Mouse (Mus musculus) mouse trophoblast stem cell (cell line): ENCODE data around the gene a.

Experiments used
- in situ Hi-C, 2 experiments: fragments of 300-500 bp; cut with MseI, MboI; formaldehyde crosslinking; loops; 2 replicates in 1 of 2; 3 replicates in 1 of 2; pipeline ENCODE4 v1.15.1; 2025

The a gene

DNA sequence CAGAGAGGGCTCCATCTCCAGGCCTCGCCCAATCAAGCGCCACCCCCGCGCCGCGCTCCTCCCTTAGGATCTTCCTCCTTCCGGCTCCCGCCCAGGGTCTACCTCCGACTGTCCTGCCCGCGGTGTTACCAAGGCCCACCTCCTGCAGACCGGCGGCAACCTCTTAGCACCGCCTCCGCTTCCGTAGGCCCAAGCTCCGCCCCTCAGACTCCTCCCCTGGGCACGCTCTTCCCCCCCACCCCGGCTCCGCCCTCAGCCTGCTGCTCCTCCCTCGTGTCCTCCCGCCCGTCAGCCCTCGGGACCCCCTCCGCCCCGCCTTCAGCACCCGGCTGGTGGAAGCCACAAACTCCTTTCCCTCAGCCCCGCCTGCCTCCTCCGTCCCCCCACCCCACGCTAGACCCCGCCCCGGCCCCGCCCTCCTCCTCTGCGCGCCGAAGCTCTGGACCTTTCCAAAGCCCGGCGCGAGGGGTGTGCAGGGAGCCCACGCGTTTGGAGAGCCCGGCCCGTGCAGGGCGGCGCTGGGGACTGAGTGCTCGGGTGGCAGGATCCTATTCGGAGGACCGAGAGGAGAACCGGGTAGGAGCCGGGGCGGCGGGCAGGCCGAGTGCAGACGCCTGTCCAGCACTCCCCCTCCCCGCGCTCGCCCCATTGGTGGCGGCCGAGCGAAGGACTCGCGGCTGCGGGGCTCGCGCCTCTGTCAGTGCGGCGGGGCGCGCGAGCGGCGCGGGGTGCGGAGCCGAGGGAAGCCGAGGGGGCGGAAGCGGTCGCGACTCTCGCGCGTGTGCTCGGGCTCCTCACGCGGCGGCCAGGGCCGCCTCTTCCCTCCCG is at the start of gene a, which contains the start of gene Raly:
Gene a, plus strand, starts transcription at position 747 of the 828 bp plus-strand sequence.
Gene Raly, plus strand, starts transcription at position 441 of the 828 bp plus-strand sequence.
- in situ Hi-C loops, result no loop called here

DNA sequence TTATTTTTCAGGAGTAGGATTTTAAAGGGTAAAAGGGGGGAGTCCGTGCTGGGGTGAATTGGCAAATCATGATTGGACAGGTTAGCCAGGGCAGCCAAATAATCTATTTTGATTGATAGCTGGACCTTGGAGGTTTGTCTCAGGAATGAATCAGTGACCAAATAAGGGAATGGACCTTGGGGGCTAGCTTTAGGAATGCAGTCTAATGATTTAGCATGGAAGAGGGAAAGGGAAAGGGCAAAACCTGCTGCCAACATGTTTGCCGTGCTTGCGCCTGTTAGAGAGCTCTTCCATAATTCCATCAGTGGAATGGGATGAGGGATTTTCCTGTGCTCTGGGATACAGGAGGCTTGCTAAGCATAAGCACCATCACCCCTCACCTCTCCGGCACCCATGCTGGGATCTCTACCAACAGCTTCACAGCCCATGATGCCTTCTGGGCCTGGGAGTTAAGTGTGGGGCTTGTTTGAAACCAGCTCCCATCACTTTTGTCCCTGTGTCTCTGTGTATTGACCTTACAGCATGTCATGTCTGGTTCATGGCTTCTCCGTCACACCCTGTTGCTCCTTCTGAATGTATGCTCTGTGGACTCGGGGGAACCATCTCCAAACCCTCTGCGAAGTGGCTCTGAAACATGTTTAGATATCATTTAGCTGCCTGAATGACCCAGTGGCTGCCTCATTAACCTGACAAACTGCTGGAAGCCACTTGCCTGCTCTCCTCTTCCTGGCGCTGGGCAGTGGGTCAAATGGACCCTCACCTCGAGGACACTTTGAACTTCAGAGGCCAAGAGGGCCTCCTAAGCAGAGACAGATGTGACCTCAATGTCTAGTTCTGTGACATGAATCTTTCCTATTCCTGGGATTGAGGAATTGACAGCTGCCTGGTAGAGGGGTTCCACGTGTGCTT is 48.0 kb upstream of the a start:
- in situ Hi-C loops, result no loop called here

GRCm38 (mm10) chr2:154743915-154744314 is 47.3 kb upstream of the a start:
- in situ Hi-C loops, result no loop called here

DNA sequence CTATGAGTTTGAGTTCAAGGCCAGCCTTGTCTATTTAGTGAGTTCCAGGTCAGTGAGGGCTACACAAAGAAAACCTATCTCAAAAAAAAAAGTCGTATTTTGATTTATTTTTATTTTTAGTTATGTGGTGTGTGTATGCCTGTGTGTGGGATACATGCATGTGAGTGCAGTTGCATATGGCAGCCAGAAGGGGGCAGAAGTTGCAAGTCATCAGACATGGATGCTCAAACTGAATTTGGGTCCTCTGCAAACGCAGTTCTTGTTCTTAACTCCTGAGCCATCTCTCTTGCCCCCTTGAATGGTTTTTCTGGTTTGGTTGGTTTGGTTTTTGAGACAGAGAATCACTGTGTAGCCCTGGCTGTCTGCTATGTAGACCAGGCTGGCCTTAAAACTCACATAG is 42.8 kb upstream of the a start:
- in situ Hi-C loops, result no loop called here

GRCm38 (mm10) chr2:154749046-154750036 is 41.9 kb upstream of the a start:
- in situ Hi-C loops, result loop anchor here in 1 of 2 experiments (10.0 kb wide), 1 partner anchor 45 kb away; no protein-coding TSS in a partner anchor

DNA sequence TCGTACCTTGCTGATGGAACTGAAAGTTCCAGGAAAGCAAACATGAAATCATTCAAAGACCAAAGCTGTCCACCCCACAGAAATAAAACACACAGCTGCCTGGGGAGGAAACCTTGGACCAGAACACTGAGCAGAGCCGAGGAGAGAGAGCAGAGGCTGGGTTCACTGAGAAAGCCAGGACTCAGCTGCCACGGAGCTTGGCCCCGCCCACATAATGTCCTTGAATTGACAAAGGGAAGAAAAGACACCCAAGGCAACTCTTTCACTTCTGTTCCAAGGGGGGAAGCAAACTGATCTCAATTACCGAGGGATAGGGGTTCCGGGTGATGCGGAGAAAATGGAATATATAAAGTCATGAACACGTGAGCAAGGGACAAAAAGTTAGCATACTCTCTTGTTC is 39.3 kb upstream of the a start:
- in situ Hi-C loops, result loop anchor here in 1 of 2 experiments (10.0 kb wide), 1 partner anchor 47 kb away; no protein-coding TSS in a partner anchor

DNA sequence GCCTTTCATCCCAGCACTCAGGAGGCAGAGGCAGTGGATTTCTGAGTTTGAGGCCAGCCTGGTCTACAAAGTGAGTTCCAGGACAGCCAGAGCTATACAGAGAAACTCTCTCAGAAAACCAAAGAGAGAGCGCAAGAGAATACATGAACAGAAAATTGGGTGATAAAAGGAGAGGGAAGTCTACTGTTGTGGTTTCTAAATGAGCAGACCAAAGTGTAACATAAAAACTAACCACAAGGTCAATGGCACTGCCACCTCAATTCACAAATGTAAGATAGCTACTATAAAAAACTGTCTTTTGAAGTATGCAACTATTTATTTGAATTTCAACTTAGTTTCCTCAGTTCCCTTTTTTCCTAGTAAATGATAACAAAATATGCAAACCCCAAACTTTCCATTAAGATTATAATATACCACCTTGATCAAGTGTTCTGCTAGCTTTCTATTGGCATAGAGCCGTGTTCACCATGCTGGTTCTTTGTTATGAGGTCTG is 37.1 kb upstream of the a start:
- in situ Hi-C loops, result loop anchor here in 1 of 2 experiments (10.0 kb wide), 1 partner anchor 49 kb away; no protein-coding TSS in a partner anchor

- in situ Hi-C loops, result loop anchor here in 1 of 2 experiments (10.0 kb wide), 1 partner anchor 51 kb away; no protein-coding TSS in a partner anchor
These were observed 35.4 kb upstream of the a start for GRCm38 (mm10) chr2:154755791-154756190.

DNA sequence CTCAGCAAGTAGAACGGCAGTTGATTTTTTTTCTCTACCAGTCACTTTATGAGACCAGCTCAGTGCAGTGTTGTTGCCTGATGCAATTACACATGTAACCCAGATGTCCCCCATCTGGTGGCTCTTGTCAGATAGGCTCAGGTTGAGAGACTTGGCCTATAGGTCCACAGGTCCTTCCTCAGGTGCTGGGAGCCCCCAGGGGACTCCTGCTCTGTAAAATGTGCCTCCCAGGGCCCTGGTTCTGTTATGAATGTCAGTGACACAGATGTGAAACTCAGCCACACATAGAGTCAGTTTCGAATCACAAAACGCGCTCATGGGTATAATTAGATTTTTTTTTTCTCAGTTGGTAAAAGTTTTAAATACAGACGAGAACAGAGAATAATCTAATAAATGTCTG is 33.5 kb upstream of the a start:
- in situ Hi-C loops, result loop anchor here in 1 of 2 experiments (10.0 kb wide), 1 partner anchor 53 kb away; no protein-coding TSS in a partner anchor

GRCm38 (mm10) chr2:154758454-154758853 is 32.7 kb upstream of the a start:
- in situ Hi-C loops, result loop anchor here in 1 of 2 experiments (10.0 kb wide), 1 partner anchor 54 kb away; no protein-coding TSS in a partner anchor

DNA sequence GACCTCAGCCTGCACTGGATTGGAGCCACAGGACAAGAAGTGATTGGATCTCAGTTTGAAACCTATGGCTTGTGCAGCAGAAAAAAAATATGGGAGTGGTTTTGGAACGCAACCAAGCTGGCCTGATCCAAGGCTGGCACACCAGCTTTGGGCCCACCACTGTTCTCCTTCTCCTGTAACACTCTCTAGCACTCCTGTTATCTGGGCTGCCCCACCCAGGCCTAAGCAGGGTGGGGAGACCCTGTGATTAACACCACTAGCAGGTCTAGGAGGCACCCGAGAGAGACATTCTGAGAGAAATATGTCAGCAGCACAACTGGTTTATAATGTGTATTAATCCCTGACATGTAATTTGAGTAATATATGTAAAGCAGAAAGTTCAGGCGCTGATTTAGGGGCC is 28.0 kb upstream of the a start:
- in situ Hi-C loops, result loop anchor here in 1 of 2 experiments (5.0 kb wide), 1 partner anchor 51 kb away; no protein-coding TSS in a partner anchor

GRCm38 (mm10) chr2:154764828-154765497 is 26.2 kb upstream of the a start:
- in situ Hi-C loops, result loop anchor here in 1 of 2 experiments (5.0 kb wide), 1 partner anchor 53 kb away; no protein-coding TSS in a partner anchor

DNA sequence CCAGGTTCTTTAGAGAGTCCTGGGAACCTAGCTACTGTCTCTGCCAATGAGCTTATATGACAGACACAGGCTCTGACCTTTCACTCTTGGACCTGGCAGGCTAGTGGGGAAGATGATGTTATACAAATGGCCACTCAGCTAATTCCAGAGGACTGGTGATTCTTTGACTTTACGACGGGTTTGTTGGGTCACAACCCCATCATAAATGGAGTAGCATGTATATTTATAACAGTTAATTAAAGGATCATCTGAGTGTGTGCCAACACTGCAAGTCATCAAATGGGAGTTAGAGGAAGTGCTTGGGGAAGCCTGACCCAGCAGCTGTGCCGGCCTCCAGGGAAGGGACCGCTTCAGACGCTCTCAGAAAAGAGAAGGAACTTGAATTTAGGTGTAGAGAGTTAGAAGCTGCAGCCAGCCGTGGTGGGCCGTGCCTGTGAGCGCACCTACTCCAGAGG is 25.6 kb upstream of the a start:
- in situ Hi-C loops, result no loop called here

- in situ Hi-C loops, result no loop called here
These were observed 24.2 kb upstream of the a start for GRCm38 (mm10) chr2:154767051-154767450.

DNA sequence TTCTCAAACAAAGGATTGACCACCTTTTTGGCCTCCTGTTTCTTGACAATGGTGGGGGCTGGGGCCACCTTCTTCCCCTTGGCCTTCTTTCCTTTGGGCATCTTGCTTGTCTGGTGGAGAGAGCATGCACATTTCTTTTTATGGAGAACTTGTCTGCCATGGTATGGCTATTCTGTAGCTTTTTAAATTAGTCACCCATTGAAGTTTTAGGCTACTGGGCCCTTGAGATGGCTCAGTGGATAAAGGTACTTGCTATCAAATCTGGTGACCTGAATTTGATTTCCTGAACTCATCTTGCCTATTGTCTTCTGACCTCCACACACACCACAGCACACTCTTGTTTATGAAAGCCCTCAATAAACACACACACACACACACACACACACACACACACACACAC is 21.3 kb upstream of the a start, which contains the start of gene Gm14214:
Gene Gm14214, minus strand, starts transcription at position 101 of the 400 bp plus-strand sequence.
- in situ Hi-C loops, result loop anchor here in 1 of 2 experiments (5.0 kb wide), 1 partner anchor 63 kb away; no protein-coding TSS in a partner anchor

DNA sequence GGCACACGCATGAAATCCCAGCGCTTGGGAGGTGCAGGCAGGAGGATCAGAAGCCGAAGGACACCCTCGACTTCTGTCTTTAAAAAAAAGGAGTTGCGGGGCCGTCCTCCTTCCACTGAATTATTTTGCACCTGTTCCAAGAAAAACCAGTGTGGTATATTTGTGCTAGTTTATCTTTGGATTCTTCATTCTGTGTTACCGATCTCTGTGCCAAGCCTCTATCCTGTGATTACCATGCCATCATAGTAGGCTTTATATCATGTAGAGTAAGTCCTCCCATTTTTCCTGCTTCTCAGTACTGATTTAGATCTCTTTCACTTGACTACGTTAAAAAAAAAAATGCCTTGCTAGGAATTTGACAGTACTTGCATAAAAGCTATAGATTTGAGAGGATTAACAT is 19.6 kb upstream of the a start:
- in situ Hi-C loops, result loop anchor here in 1 of 2 experiments (5.0 kb wide), 1 partner anchor 64 kb away; no protein-coding TSS in a partner anchor

GRCm38 (mm10) chr2:154774032-154774431 is 17.2 kb upstream of the a start:
- in situ Hi-C loops, result loop anchor here in 1 of 2 experiments (5.0 kb wide), 1 partner anchor 67 kb away; no protein-coding TSS in a partner anchor

DNA sequence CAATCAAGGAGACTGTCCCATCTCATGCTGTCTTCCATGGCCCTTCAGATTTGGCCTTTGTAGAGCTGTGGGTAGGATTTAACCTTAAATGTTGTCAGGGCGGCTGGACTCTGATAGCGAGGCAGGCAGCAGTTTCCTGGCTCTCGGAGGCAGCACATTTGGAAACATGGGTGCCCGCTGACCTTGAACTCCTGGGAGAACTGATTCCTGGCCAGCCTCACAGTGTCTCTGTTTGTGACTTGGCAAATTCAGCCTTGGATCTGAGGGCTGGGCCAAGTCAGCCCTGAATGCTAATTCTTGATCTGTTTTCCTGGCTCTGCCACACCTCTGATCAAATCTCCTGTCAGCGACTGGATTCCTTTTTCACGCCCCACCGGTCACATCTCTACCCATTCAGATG is 14.7 kb upstream of the a start:
- in situ Hi-C loops, result no loop called here

DNA sequence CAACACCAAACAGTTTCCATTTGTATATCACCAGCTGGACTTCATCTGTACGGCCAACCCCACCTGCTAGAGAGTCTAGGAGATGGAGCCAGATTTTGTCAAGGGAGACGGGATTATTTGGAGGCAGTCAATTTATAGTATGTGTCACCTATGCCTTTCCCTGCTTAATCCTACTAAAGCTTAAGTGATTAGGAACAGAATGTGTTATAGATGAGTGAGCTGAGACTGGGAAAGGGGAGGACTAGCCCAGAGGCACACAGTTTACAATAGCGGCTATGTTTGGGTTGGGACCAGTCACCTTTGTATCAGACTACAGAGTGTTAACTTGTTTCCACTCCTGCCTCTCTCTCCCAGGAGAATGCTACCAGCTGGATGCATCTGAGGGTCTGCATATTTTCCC is 11.6 kb upstream of the a start:
- in situ Hi-C loops, result no loop called here
